Mouse (Mus musculus) megakaryocyte, embryonic 14.5 days (primary cell): ENCODE data around the gene Il17rd.

Experiments used
- FLI1 ChIP-seq: IDR thresholded peaks from 2 replicates; pipeline ENCODE4 v1.6.1; 2012; ENCODE audit warnings: low read length, inconsistent platforms, mixed read lengths
- GATA1 ChIP-seq: IDR thresholded peaks from 3 replicates; pipeline ENCODE4 v1.6.1; 2012; ENCODE audit warnings: mixed read lengths, low read length, inconsistent platforms, borderline replicate concordance

DNA sequence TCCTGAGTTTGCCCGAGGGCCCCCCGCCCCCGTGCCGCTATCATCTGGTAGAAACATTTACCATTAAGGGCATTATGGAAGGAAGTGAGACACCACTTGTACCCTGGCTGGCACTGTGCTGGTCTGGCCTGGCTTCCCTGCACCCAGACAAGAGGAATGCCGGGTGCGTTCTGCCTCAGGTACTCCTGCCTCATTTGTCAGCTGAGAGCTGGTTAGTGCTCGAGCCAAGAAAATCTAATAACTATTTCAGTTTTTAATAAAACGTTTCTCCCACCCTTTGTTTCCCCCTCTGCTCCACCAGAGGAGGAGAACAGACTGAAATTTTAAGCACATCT, 20.4 kb downstream of the Il17rd start:
- no peak for TF ChIP-seq GATA1
- TF ChIP-seq FLI1 = no peak
